Mouse (Mus musculus): ENCODE results near the gene Fopnl. TPM values are rescaled to one million over a fixed set of nuclear protein-coding genes. Genes with fewer than 3 reads are reported as not detected.
A peak's percentile ranks its signal among the peaks of the same experiment; 100 is the strongest.

Fopnl gene
- polyA plus RNA-seq, 1 experiment from 2014 or later: 105 TPM

DNA sequence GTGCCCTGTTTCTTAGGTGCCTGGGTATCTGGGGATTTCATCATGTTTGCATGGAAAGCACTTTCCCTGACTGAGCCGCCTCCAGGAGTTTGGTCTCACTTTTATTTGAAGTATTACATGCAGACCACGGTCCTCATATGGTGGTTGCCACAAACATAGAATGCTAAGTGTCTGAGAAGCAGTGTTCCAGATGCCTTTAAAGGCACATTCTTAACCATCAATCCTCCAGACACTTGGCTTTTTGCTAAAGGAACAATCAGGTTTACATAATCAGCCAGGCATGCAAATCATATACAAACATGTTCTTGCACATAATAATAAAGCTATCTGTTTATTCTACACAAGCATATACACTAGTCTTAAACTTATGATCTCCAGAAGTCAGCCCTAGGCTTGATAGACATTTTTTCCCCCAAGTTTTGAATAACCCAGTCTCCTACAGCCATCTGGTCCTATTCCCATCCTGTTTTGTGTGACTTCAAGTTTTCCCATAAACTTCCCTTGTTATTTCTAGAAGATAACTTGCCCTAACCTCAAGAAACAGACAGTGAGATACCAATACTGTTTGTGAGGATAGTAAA is 20.6 kb downstream of the Fopnl start:
- Histone ChIP-seq H3K9ac (ENCODE audit: low read length) (no peak overlapping the region), H3K4me2 (replicated peaks; ENCODE audit: low read depth) (no peak overlapping the region), H3K4me1 (replicated peaks; ENCODE audit: control insufficient read depth, insufficient read depth) (no peaks in the 10 kb centered on the region), H3K27ac (replicated peaks) (peak overlapping the region; percentile 84), H3K4me3 (ENCODE audit: low read depth, low read length) (no peak overlapping the region), H3K27me3 (ENCODE audit: control insufficient read depth, insufficient read depth, low read length) (no peaks in the 10 kb centered on the region), H3K9me3 (ENCODE audit: control insufficient read depth, low read length) (no peaks in the 10 kb centered on the region), H3K36me3 (ENCODE audit: control insufficient read depth, insufficient read depth, low read length) (peaks cover 11% of the 10 kb centered on the region)
- DNase-seq (ENCODE audit: low spot score) (no peak), ATAC-seq (ENCODE audit: low FRiP score, low TSS enrichment) (no peak; the same call in 1 of the 2 replicates)
- TF ChIP-seq CTCF (IDR thresholded peaks at IDR 0.05; ENCODE audit: low read depth) (no peak), EP300 (optimal IDR thresholded peaks at IDR 0.05) (peak; percentile 24)
- WGBS: 39% methylated on average over 2 of the region's 2 CpGs

DNA sequence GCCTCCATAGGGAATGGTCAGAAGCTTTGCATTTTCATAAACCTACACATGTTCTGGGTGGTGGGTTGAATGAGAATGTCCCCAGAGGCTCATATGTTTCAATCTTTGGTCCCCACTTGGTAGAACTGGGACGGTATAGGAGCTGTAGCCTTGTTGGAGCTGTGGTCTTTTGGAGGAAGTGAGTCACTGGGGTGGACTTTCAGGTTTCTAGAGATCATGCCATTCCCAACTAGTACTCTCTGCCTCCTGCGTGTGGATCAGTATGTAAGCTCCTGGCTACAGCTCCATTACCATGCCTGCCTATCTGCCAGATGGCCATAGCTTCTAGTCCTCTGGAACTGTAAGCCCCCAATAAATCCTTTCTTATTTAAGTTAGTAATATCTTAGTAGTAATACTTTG is 21.9 kb downstream of the Fopnl start:
- Histone ChIP-seq H3K27me3 (ENCODE audit: control insufficient read depth, insufficient read depth, low read length) (no peaks in the 10 kb centered on the region), H3K27ac (replicated peaks) (no peak overlapping the region), H3K4me1 (replicated peaks; ENCODE audit: control insufficient read depth, insufficient read depth) (no peaks in the 10 kb centered on the region), H3K4me3 (ENCODE audit: low read depth, low read length) (no peak overlapping the region), H3K36me3 (ENCODE audit: control insufficient read depth, insufficient read depth, low read length) (peaks cover 8% of the 10 kb centered on the region), H3K4me2 (replicated peaks; ENCODE audit: low read depth) (no peak overlapping the region), H3K9me3 (ENCODE audit: control insufficient read depth, low read length) (no peaks in the 10 kb centered on the region), H3K9ac (ENCODE audit: low read length) (no peak overlapping the region)
- no peak for DNase-seq (ENCODE audit: low spot score)
- no peak for TF ChIP-seq EP300 (optimal IDR thresholded peaks at IDR 0.05)
- no peak for TF ChIP-seq CTCF (IDR thresholded peaks at IDR 0.05; ENCODE audit: low read depth)
- 83% methylated on average over 2 of the region's 2 CpGs for WGBS
- no peak for ATAC-seq (ENCODE audit: low FRiP score, low TSS enrichment)

DNA sequence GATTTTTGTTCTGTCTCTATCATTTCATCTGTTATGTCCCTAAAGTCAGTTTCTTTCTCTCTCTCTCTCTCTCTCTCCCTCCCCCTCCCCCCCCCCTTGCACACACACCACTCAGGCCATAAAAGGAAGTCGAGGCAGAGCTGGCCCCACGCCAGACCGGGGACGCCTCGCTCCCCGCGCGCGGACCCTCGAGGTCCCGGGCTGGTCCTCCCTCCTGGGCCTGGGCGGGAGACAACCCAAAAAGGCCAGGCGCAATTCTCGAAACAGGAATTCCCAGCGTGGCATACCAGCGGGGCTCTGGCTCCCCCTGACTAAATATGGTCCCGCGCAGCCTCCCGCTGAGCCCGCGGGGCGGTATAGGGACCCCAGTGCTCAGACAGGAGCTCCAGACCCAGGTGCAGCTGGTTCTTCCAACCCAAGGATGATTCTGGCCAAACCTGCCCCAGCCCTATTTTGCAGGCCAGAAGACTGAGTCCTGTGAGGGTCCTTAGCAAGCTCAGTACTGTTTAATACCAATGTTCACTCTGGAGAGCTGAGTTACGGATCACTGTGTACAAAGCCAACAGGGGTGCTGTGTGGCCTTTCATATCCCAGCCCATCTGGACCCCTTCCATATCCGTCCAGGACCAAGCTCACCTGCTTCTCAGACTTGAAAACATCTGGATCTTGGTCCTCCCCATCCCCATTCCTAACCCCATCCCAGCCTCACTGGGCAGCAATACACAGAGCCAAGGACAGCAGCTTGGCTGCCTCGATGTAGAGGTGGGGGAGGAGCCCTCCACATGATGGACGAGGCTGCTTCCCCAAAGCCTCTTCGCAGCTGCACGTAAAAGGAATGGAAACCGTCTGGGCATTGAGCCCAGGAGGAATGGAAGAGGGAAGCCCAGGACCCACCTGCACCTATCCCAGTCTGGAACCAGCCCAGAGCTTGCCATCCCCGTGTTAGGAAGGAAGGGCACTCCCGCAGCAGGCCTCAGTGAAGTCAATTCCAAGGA is 24.7 kb downstream of the Fopnl start:
- no peaks in the 10 kb centered on the region for H3K4me1 ChIP-seq (replicated peaks; ENCODE audit: control insufficient read depth, insufficient read depth)
- H3K9ac ChIP-seq (ENCODE audit: low read length): peak overlapping the region; percentile 66
- no peaks in the 10 kb centered on the region; the same call in 1 of the 2 replicates for H3K36me3 ChIP-seq (ENCODE audit: control insufficient read depth, insufficient read depth, low read length)
- H3K27ac ChIP-seq (replicated peaks): peak overlapping the region; percentile 95
- H3K4me3 ChIP-seq (ENCODE audit: low read depth, low read length): peak overlapping the region; percentile 43
- peak; percentile 51 for DNase-seq (ENCODE audit: low spot score)
- H3K4me2 ChIP-seq (replicated peaks; ENCODE audit: low read depth): peak overlapping the region; percentile 58
- TF ChIP-seq CTCF (IDR thresholded peaks at IDR 0.05; ENCODE audit: low read depth) (no peak), EP300 (optimal IDR thresholded peaks at IDR 0.05) (peak; percentile 45)
- ATAC-seq (ENCODE audit: low FRiP score, low TSS enrichment): peak; percentile 66
- H3K9me3 ChIP-seq (ENCODE audit: control insufficient read depth, low read length): no peaks in the 10 kb centered on the region
- no peaks in the 10 kb centered on the region for H3K27me3 ChIP-seq (ENCODE audit: control insufficient read depth, insufficient read depth, low read length)
- WGBS: 6% methylated on average over 31 of the region's 31 CpGs

DNA sequence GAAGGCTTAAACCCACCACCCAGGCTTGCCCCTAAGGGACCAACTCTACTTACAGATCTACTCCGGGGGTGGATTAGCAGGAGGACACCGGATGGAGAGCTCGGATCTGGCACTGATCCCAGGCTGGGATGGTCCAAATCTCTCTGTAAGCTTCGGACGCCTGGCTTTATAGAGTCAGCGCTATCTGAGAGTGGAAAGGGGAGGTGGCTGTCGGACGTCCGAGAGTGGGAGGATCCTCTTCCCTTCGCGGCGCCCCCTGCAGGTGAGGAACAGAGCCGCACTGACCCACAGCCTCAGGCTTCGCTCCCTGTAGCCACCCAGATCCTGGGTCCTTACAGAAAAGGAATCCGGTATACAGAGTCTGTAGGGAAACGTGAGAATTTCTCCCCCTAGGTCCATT is 26.0 kb downstream of the Fopnl start, which contains the start of gene Myh11:
Myh11 (minus strand) TSS at position 150 of the 400 bp plus-strand sequence.
- ATAC-seq (ENCODE audit: low FRiP score, low TSS enrichment) (peak; percentile 87), DNase-seq (ENCODE audit: low spot score) (peak; percentile 84)
- 4% methylated on average over 16 of the region's 16 CpGs for WGBS
- Histone ChIP-seq H3K27me3 (ENCODE audit: control insufficient read depth, insufficient read depth, low read length) (no peaks in the 10 kb centered on the region), H3K9me3 (ENCODE audit: control insufficient read depth, low read length) (no peaks in the 10 kb centered on the region), H3K4me3 (ENCODE audit: low read depth, low read length) (peak within 1 kb of the TSS; percentile 43), H3K36me3 (ENCODE audit: control insufficient read depth, insufficient read depth, low read length) (no peaks in the 10 kb centered on the region; the same call in 1 of the 2 replicates), H3K27ac (replicated peaks) (peak within 1 kb of the TSS; percentile 95), H3K9ac (ENCODE audit: low read length) (peak within 1 kb of the TSS; percentile 71), H3K4me1 (replicated peaks; ENCODE audit: control insufficient read depth, insufficient read depth) (no peaks in the 10 kb centered on the region), H3K4me2 (replicated peaks; ENCODE audit: low read depth) (peak within 1 kb of the TSS; percentile 58)
- TF ChIP-seq CTCF (IDR thresholded peaks at IDR 0.05; ENCODE audit: low read depth): peak; percentile 86
- no peak for TF ChIP-seq EP300 (optimal IDR thresholded peaks at IDR 0.05)

DNA sequence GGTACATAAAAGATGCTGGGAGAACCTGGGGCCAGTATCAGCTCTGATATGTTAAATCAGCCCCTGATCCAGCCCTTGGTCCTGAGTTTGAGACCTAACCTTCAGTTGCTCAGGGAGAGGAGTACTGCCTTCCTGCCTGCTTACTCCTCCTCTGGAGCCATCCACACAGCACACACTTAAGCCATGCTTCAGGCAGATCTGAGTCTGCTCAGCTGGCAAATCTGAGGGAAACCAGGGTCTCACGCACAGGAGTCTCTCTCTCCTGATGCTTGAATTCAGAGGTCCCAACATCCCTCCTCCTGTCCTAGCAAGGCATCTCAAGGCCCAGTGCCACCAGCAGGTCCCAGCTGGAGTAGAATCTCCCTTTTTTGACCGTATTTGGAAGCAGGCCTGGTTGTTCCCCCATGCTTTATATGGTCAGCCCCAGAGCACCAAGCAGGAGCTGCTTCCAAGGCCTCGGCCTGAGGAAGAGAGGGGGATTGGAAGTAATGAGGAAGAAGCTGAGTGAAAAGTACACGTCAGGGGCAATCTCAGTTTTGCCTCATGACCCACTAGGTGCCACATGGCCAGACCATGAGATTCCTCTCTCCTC is 44.7 kb downstream of the Fopnl start:
- H3K9me3 ChIP-seq (ENCODE audit: control insufficient read depth, low read length): no peaks in the 10 kb centered on the region
- DNase-seq (ENCODE audit: low spot score): no peak
- peak overlapping the region; percentile 73 for H3K27ac ChIP-seq (replicated peaks)
- H3K36me3 ChIP-seq (ENCODE audit: control insufficient read depth, insufficient read depth, low read length): peaks cover 3% of the 10 kb centered on the region; the same call in 1 of the 2 replicates
- ATAC-seq (ENCODE audit: low FRiP score, low TSS enrichment): peak; percentile 67
- no peak overlapping the region for H3K4me2 ChIP-seq (replicated peaks; ENCODE audit: low read depth)
- no peak overlapping the region for H3K9ac ChIP-seq (ENCODE audit: low read length)
- no peaks in the 10 kb centered on the region for H3K27me3 ChIP-seq (ENCODE audit: control insufficient read depth, insufficient read depth, low read length)
- no peaks in the 10 kb centered on the region for H3K4me1 ChIP-seq (replicated peaks; ENCODE audit: control insufficient read depth, insufficient read depth)
- no peak for TF ChIP-seq EP300 (optimal IDR thresholded peaks at IDR 0.05)
- no peak for TF ChIP-seq CTCF (IDR thresholded peaks at IDR 0.05; ENCODE audit: low read depth)
- 35% methylated on average over 4 of the region's 4 CpGs for WGBS
- no peak overlapping the region for H3K4me3 ChIP-seq (ENCODE audit: low read depth, low read length)

All from stomach, postnatal 0 days (tissue).